Mouse (Mus musculus) liver, adult 2 months (tissue): Measurements from ENCODE around the gene Gm13283.
"Not testable (repeated sequence)": the region's sequence is repeated elsewhere in the genome, so short reads cannot be mapped to it uniquely, and the experiment has no call there.

Experiments
- CTCF ChIP-seq: fragments of 200-500 bp; IDR thresholded peaks from 2 replicates; pipeline ENCODE4 v1.5.1; 2011; ENCODE audit warnings: low read depth, low read length, control low read depth
- POLR2A ChIP-seq: fragments of 200-500 bp; IDR thresholded peaks from 2 replicates; pipeline ENCODE4 v1.6.1; 2011; ENCODE audit warnings: low read length, control low read depth; ENCODE audit not compliant: insufficient read depth; ENCODE audit errors: extremely low read depth

- not testable (repeated sequence) for TF ChIP-seq POLR2A, CTCF
Measured at GRCm38 (mm10) chr4:88802954-88803353, 43.0 kb downstream of the Gm13283 start, which contains the start of gene Gm13287.
